21 mouse cellular contexts compared by ENCODE assay signal in genomic region chr12:111870811-111871210, GRCm38 (mm10). TPM values are rescaled to one million over a fixed set of nuclear protein-coding genes. Genes with fewer than 3 reads are reported as not detected.
A peak's percentile ranks its signal among the peaks of the same experiment; 100 is the strongest.
DNase-seq lines count a peak whose midpoint lies in the region; ATAC-seq lines count a peak whose summit lies in the region.
"Had no signal": no experiment of that assay in that cellular context is flagged by ENCODE, and none has a peak within 500 bp of the region (broad histone marks: within the 10 kb centered on the region; RNA-seq: fewer than 3 reads in every experiment).

No protein-coding gene starts in this region.

- peaks cover 34% of the 10 kb centered on the region for H3K36me3 ChIP-seq in heart, embryonic 10.5 days
- no peaks in the 10 kb centered on the region for H3K36me3 ChIP-seq in midbrain, embryonic 11.5 days (ENCODE audit: control insufficient read depth, insufficient read depth, low read length)
- H3K36me3 ChIP-seq in midbrain, embryonic 16.5 days (ENCODE audit: control insufficient read depth, insufficient read depth, low read length), result peaks cover 3% of the 10 kb centered on the region

- WGBS in heart, embryonic 10.5 days, result 90% methylated on average over 7 of the region's 7 CpGs
- 90% methylated on average over 7 of the region's 7 CpGs for WGBS in midbrain, embryonic 11.5 days
- WGBS in midbrain, embryonic 16.5 days, result 91% methylated on average over 7 of the region's 7 CpGs

- no peak overlapping the region for H3K27ac ChIP-seq in heart, embryonic 10.5 days
- no peak overlapping the region for H3K27ac ChIP-seq in midbrain, embryonic 11.5 days (ENCODE audit: low read depth, low read length)
- no peak overlapping the region for H3K27ac ChIP-seq in midbrain, embryonic 16.5 days (ENCODE audit: low read length)

- intact Hi-C loops in heart, postnatal 14 days (cut with DNase I), result no loop called here

- no peak for ATAC-seq in midbrain, embryonic 11.5 days (ENCODE audit: low FRiP score)
- ATAC-seq in midbrain, embryonic 16.5 days, result no peak
- ATAC-seq: activated CD4-positive, CD25-positive, alpha-beta regulatory T cell, adult 4 months; CD4-positive, CD25-positive, alpha-beta regulatory T cell, adult 4 months; Patski had no signal

- H3K4me3 ChIP-seq in heart, embryonic 10.5 days, result no peak overlapping the region
- no peak overlapping the region for H3K4me3 ChIP-seq in midbrain, embryonic 11.5 days (ENCODE audit: low read depth, low read length)
- no peak overlapping the region for H3K4me3 ChIP-seq in midbrain, embryonic 16.5 days (ENCODE audit: low read depth, low read length)

- H3K9me3 ChIP-seq in heart, embryonic 10.5 days, result no peaks in the 10 kb centered on the region
- H3K9me3 ChIP-seq in midbrain, embryonic 11.5 days (ENCODE audit: control insufficient read depth, low read length), result no peaks in the 10 kb centered on the region
- no peaks in the 10 kb centered on the region for H3K9me3 ChIP-seq in midbrain, embryonic 16.5 days (replicated peaks; ENCODE audit: control insufficient read depth, low read length, poor library complexity, severe bottlenecking)
- H3K9me3 ChIP-seq: G1E had no signal

- H3K27me3 ChIP-seq in heart, embryonic 10.5 days (ENCODE audit: insufficient read depth, poor library complexity, severe bottlenecking), result no peaks in the 10 kb centered on the region
- no peaks in the 10 kb centered on the region for H3K27me3 ChIP-seq in midbrain, embryonic 11.5 days (ENCODE audit: control insufficient read depth, insufficient read depth, low read length)
- no peaks in the 10 kb centered on the region for H3K27me3 ChIP-seq in midbrain, embryonic 16.5 days (ENCODE audit: control insufficient read depth, insufficient read depth, low read depth, low read length)
- H3K27me3 ChIP-seq: CH12.LX, Patski had no signal

- peaks cover 4% of the 10 kb centered on the region; the same call in 1 of the 2 replicates for H3K4me1 ChIP-seq in heart, embryonic 10.5 days
- H3K4me1 ChIP-seq in midbrain, embryonic 11.5 days (ENCODE audit: control insufficient read depth, insufficient read depth, low read length), result no peaks in the 10 kb centered on the region
- no peaks in the 10 kb centered on the region for H3K4me1 ChIP-seq in midbrain, embryonic 16.5 days (ENCODE audit: control insufficient read depth, insufficient read depth, low read length)

- no peak overlapping the region for H3K4me2 ChIP-seq in midbrain, embryonic 11.5 days
- H3K4me2 ChIP-seq in midbrain, embryonic 16.5 days (ENCODE audit: low read length), result no peak overlapping the region

- peak; percentile 76 for DNase-seq in heart, adult 11 months
- DNase-seq in heart, adult 18-20 months, result no peak
- DNase-seq in heart, embryonic 10.5 days (ENCODE audit: low spot score), result peak; percentile 56
- DNase-seq in heart, postnatal 14 days, result no peak
- peak; percentile 21 for DNase-seq in midbrain, embryonic 11.5 days (ENCODE audit: low spot score, missing footprints)
- DNase-seq: adrenal gland, adult 2 months; adrenal gland, adult 8-10 months; adrenal gland, postnatal 10 days; adrenal gland, postnatal 14 days; adrenal gland, postnatal 25 days; adrenal gland, postnatal 36 days; B cell, adult 2 months; cerebellum, adult 11 months; cerebellum, adult 11-12 months; cerebellum, adult 18-20 months had no signal

- no peak overlapping the region for H3K9ac ChIP-seq in midbrain, embryonic 11.5 days (ENCODE audit: low read length)
- H3K9ac ChIP-seq in midbrain, embryonic 16.5 days (ENCODE audit: low read depth, low read length), result no peak overlapping the region

RNA-seq across cellular contexts. Expression of gene Ppp1r13b, which starts 37.1 kb away (rescaled TPM):
- total RNA-seq in heart, adult 18-20 months (2021), result 10 to 100 TPM; 16.9 to 17.8 TPM
- polyA plus RNA-seq in heart, embryonic 10.5 days (2016; fragmentation: Nextera tagmentation; extraction: Ambion mirVana), result 13.6 and 16.8 TPM in 2 replicates
- 10 to 100 TPM; 21.1 to 21.5 TPM for total RNA-seq in heart, postnatal 14 days (2021)
- polyA plus RNA-seq in midbrain, embryonic 11.5 days (2014; fragmentation: Nextera tagmentation; extraction: Ambion mirVana), result 4.9 and 6.3 TPM in 2 replicates
- polyA plus RNA-seq in midbrain, embryonic 16.5 days (2015; fragmentation: Nextera tagmentation; extraction: Ambion mirVana), result 37.9 and 42.9 TPM in 2 replicates

RNA-seq across cellular contexts. Expression of gene Zfyve21, which starts 56.8 kb away (rescaled TPM):
- total RNA-seq in heart, adult 18-20 months (2021), result 10 to 100 TPM; 71.6 to 77.3 TPM
- 104 and 109 TPM in 2 replicates for polyA plus RNA-seq in heart, embryonic 10.5 days (2016; fragmentation: Nextera tagmentation; extraction: Ambion mirVana)
- 10 to 100 TPM; 55.3 to 59.7 TPM for total RNA-seq in heart, postnatal 14 days (2021)
- polyA plus RNA-seq in midbrain, embryonic 11.5 days (2014; fragmentation: Nextera tagmentation; extraction: Ambion mirVana), result 63.7 and 64.1 TPM in 2 replicates
- polyA plus RNA-seq in midbrain, embryonic 16.5 days (2015; fragmentation: Nextera tagmentation; extraction: Ambion mirVana), result 32.1 and 35.1 TPM in 2 replicates

RNA-seq across cellular contexts. Expression of gene Xrcc3, which starts 57.1 kb away (rescaled TPM):
- 1 to 10 TPM in 1 of 2 experiments, under 1 TPM in 1; 0.72 to 1.6 TPM for total RNA-seq in heart, adult 18-20 months (2021)
- polyA plus RNA-seq in heart, embryonic 10.5 days (2016; fragmentation: Nextera tagmentation; extraction: Ambion mirVana), result 10.5 and 13.8 TPM in 2 replicates
- 1 to 10 TPM; 2.1 to 3.1 TPM for total RNA-seq in heart, postnatal 14 days (2021)
- 11.1 and 12.6 TPM in 2 replicates for polyA plus RNA-seq in midbrain, embryonic 11.5 days (2014; fragmentation: Nextera tagmentation; extraction: Ambion mirVana)
- polyA plus RNA-seq in midbrain, embryonic 16.5 days (2015; fragmentation: Nextera tagmentation; extraction: Ambion mirVana), result 2.0 and 2.1 TPM in 2 replicates

Comparison
In these comparisons a context has a peak if more than half of its experiments do, and no peak if none do; other contexts are left out.
1. DNase-seq: peak in heart, adult 11 months (single experiment), heart, embryonic 10.5 days (single experiment) and midbrain, embryonic 11.5 days (single experiment); none in heart, adult 18-20 months (0 of 2) and heart, postnatal 14 days (0 of 2).